Mouse (Mus musculus) skeletal muscle tissue, adult 2 months (tissue): Measurements from ENCODE around the gene Med12l.

Source experiments
- DNase-seq: peaks from one replicate; pipeline ENCODE4 v3.0.0-alpha.2; 2012; ENCODE audit warnings: low read depth, low spot score

Gene Med12l

DNA sequence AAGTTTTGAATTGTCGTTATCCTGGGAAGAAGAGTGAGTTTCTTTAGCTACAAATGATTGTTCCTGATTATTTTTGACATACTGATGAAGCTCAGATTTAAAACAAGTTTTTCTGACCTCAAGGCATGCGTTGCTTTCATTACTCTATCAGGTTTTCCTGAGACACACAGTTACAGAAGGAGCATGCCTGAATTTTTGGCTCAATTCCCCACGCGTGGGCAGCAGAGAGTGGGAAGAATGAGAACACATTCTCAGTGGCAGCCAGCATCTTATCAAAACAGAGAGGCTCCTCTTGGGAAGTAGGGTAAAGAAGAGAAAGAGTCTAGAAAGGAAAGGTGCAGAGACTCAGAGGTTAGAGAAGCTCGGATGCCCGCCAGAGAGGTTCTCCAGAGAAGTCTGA, 237.8 kb downstream of the Med12l start:
- no peak for DNase-seq

GRCm38 (mm10) chr3:59248031-59248430, 242.4 kb downstream of the Med12l start:
- no peak for DNase-seq

- no peak for DNase-seq
Observed at GRCm38 (mm10) chr3:59250454-59250853, 244.8 kb downstream of the Med12l start.

GRCm38 (mm10) chr3:59257740-59258664, 252.4 kb downstream of the Med12l start:
- DNase-seq = no peak

DNA sequence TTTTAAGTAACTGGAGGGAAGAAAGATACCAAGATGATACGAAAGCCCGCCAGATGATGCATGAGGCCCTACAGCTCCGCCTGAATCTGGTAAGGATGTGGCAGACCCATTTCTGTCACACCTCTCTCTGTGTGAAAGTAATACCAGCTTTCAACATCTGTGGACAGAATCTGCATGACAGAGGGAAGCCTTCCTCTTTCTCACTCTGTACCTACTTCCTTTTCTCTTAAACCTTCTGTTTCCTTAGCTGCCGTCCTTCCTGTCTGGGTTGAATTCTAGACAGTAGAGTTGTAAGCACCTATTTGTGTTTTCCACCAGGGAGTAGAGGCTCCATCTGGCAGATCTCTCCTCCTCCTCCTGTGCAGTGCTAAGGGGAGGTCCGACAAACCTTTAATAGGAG, 255.1 kb downstream of the Med12l start:
- DNase-seq = peak; percentile 7

- no peak for DNase-seq
Observed at GRCm38 (mm10) chr3:59261709-59262472, 256.3 kb downstream of the Med12l start.

DNA sequence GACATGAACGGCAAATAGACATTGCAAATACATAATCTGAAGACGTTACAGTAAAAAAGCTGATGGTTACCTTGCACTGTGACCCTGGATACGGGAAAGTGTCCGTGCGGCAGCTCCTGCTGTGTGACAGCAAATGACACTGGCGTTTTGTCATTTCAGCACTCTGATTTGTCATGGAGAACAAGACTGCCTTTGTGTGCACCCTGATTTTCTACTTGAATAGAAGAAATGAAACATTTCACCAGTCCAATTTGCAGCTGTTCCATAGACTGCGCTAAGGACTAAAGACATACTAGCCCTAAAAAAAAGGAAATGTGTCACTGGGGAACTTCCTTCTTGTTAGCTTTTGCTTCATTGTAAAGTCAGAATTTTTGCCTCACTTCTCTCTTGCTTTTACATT, 257.1 kb downstream of the Med12l start, which contains the start of gene P2ry12:
Gene P2ry12, minus strand, starts transcription at position 168 of the 400 bp plus-strand sequence.
- DNase-seq = peak; percentile 20

- DNase-seq = no peak
Observed at GRCm38 (mm10) chr3:59263417-59263816, 257.8 kb downstream of the Med12l start.

GRCm38 (mm10) chr3:59263988-59264387, 258.4 kb downstream of the Med12l start:
- no peak for DNase-seq

DNA sequence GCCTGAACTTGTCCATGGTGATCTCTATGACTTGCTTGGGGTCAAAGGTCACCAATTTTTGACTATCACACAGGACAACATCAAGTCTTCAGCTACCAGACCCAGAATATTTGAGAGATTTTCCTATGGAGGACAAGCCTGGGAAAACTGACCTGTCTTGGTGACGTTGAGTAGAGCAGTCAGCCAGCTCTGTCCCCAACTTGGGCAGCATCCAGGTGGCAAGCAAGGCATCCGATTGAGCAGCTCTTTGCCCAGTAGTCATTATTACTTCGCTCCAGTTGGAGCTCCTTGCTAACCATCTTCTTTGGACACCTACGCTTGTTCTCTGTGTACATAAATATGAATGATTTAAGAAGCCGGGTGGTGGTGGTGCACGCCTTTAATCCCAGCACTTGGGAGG, 265.2 kb downstream of the Med12l start:
- no peak for DNase-seq

DNA sequence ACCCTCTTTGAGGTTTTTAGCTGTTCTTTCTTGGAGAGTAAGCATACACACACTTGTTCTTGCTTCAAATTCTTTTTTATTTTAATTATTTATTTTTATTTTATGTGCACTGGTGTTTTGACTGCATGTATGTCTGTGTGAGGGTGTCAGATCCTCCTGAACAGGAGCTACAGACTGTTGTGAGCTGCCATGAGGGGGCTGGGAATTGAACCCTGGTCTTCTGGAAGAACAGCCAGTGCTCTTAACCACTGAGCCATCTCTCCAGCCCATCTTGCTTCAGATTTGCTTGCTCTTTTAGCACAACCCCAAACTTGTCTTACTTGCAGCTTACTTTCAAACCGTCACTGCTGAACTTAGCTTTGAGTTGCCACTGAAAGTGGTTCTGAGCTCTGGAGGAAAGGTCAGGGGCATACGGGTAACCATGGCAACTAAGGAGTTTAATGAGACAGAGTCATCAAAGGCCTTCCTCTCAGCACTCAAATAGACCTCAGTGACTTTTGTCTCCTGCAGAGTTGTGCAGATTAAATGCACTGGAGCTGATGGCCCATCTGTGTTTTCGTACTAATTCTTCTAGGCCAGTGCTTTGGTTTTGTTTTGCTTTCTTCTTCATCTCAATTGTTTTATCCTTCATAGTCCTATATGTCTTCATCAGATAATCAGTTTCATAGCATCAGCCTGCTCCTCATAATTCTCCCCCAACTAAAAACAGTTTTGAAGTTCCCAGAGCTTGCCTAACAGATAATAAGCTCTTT, 272.1 kb downstream of the Med12l start:
- no peak for DNase-seq

GRCm38 (mm10) chr3:59278254-59278533, 272.6 kb downstream of the Med12l start:
- DNase-seq = no peak

DNA sequence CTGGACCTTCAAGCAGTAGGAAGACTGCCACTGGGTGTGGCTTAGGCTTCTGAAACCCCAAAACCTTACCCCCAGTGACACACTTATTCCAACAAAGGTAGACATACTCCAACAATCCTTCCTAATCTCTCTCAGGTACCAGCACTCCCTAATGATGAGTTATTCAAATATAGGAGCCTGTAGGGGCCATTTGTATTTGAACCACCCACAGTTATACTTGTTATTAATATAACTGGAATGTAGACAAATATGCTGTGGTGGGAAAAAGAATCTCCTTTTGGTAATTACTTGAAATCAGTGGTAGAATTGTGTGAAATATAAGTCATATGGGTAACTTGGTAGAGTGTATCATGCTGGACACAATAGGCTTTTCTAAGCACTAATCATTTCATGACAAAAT, 273.0 kb downstream of the Med12l start:
- no peak for DNase-seq

DNA sequence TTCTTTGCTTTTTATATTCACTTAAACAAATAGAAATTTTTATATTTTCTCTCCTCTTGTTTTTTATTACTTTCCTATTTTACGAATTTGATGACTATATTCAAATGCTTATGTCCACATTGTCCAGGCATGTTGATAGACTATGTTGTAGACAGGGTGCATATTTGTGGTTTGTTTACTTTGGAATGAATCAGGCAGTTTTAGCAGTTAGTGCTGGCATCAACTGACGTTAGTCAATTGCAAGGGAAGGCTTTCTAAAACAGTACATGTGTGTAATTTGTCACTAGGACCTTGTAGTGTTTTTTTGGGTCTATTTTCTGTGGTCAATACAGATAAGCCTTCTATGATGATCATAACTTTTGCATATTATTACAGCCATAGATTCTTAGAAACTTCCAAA, 284.9 kb downstream of the Med12l start:
- no peak for DNase-seq

DNA sequence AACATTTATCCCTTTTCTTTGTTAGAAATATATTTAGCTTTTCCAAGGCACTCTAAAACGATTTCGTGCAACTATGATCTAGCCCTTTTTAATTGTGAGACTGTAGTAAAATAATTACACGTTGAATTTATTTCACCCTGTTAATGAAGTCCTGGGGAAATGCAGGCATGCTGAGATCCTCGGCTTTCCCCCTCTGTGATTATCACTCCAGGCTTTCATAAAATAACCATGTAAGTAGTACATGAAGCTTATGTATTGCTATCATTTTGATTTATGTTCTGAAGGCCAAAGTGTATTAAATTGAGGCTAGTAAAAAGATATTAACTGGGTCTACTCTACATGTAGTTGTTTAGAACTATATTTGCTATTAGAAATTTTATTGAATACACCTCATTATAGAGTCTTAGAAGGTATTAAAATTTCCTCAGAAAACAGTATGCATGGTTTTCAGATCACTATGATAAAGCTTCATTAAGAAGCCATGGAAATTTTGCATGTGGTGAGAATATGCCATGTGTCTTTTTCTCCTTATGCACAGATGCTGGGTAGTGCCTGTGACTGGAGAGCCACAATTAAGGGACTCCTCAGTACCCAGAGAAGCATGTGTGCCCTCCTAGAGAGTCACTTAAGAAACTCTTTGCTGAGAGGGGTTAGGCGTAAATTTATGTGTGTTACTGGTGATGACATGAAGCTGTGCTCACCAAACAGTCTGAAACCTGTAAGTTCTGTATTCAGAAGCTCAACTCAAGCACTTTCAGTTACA, 288.0 kb downstream of the Med12l start:
- DNase-seq = no peak

DNA sequence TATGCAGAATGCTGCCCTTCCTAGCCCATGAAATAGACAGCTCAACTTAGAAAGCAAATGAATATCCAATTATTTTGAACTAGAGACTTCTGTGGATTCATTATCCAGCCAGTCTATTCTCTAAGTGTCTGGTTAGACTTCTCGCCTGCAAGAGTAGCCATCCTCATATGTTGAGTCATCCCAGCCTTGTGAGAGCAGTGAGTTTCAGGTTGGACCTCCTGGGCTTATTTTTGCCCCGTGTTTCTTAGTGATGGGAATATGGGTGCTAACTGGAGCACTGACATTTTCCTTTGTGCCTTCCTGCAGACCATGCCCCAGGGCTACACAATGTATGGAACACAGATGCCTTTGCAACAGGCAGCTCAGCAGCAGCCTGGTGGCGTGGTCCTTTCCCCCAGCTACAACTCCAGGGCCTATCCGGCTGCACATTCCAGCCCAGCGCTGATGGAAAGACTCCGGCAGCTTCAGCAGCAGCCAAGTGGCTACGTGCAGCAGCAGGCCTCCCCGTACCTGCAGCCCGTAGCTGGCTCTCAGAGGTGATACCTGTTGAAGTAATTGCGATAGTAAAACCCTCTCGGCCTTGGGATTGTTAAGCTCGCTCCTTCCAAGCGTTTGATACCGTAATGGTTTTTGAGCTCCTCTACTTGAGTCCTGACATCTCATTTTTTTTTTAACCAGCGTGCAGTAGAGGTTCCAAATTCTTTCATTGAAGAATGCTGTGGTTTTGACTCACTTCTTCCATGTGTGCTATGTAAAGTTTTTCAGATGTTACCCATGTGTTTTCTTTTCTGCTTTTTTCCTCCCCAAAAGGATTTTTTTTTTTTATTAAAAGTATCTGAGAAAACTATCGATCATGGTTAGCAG, 290.3 kb downstream of the Med12l start:
- no peak for DNase-seq

GRCm38 (mm10) chr3:59296563-59297130, 291.0 kb downstream of the Med12l start:
- DNase-seq = no peak

DNA sequence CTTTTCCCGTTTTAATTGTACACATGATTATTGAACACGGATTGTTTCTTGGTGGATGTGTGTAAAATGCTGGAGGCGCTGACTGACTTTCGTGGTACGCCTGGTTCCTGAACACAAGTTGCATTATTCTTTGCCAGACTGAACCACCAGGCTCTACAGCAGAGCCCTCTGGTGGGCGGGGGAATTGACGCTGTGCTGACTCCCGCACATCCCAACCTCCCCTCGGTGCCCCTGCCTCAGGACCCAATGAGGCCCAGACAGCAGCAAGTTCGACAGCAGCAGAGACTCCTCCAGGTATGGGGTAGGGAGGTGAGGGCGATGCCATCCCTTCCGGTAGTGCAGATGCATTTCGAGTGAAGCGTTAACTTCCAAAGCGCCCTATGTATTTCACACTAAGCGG, 292.0 kb downstream of the Med12l start:
- no peak for DNase-seq

DNA sequence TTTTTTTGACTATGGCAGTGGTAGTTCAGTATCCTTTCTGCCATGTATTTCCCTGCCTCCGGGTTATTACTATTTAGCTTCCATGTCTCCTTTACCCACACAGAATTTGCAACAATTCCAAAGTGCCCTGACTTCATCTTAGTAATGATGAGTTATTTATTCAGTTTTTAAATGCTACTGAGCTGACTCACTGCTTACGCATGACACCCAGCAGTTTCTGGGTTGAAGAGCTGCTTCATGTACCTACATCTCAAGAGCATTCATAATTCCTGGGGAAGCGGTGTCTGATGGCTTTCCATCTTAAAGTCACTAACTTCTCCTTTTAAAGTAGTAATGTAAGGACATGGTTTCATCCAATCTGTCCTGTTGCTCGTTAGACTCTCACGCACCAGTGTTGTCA, 299.3 kb downstream of the Med12l start:
- DNase-seq = no peak

DNA sequence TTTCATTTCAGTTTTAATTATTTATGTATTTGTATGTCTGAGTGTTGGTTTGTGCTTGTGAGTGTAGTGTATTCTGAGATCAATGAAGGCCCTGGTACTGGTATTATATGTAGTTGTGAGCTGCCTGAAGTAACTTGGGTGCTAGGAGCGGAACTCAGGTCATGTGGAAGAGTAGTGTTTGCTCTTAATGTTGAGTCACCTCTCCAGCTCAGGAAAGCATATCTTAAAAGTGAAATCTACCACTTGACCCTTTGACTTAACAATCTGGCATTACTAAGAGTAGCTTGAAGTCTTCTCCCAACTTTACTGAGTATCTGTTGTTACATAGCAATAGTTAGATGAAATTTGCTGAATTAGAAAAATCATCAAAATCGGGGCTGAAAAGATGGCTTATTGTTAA, 299.9 kb downstream of the Med12l start:
- no peak for DNase-seq
